Mouse (Mus musculus) heart, adult 2 months (tissue): ENCODE measurements around the gene Pik3r2. TPM values are rescaled to one million over a fixed set of nuclear protein-coding genes. Genes with fewer than 3 reads are reported as not detected.

Experiments used
- DNase-seq, 2 experiments: peaks; one replicate each; pipeline ENCODE4 v3.0.0; 2021
- H3K27ac ChIP-seq: fragments of 200-600 bp; 2 replicates; pipeline ENCODE4 v1.8.1; 2022
- H3K27me3 ChIP-seq: fragments of 200-500 bp; 2 replicates; pipeline ENCODE4 v1.6.1; 2012; ENCODE audit warnings: mild to moderate bottlenecking, low read length, inconsistent platforms, mixed read lengths; ENCODE audit not compliant: control insufficient read depth, insufficient read depth
- H3K36me3 ChIP-seq: fragments of 200-500 bp; 2 replicates; pipeline ENCODE4 v1.6.1; 2012; ENCODE audit warnings: low read length, inconsistent platforms; ENCODE audit not compliant: control insufficient read depth, insufficient read depth
- H3K4me1 ChIP-seq: fragments of 200-500 bp; 2 replicates; pipeline ENCODE4 v1.6.1; 2011; ENCODE audit warnings: low read length; ENCODE audit not compliant: control insufficient read depth, insufficient read depth
- H3K4me3 ChIP-seq: fragments of 200-600 bp; 2 replicates; pipeline ENCODE4 v1.8.1; 2022
- H3K79me2 ChIP-seq: fragments of 200-500 bp; replicated peaks from 2 replicates; pipeline ENCODE4 v1.6.1; 2012; ENCODE audit warnings: mild to moderate bottlenecking, inconsistent platforms, low read length, moderate library complexity, mixed read lengths; ENCODE audit not compliant: control insufficient read depth, insufficient read depth
- H3K9ac ChIP-seq: fragments of 200-500 bp; 2 replicates; pipeline ENCODE4 v1.6.1; 2012; ENCODE audit warnings: low read depth, mild to moderate bottlenecking, control low read depth, inconsistent platforms, low read length, mixed read lengths
- CTCF ChIP-seq: fragments of 200-600 bp; IDR thresholded peaks from 2 replicates; pipeline ENCODE4 v1.8.1; 2022; ENCODE audit warnings: antibody characterized with exemption, mild to moderate bottlenecking, moderate library complexity
- EP300 ChIP-seq: fragments of 200-500 bp; IDR thresholded peaks from 2 replicates; pipeline ENCODE4 v1.6.1; 2011; ENCODE audit warnings: low read depth, low read length, control low read depth; ENCODE audit not compliant: insufficient read depth
- POLR2A ChIP-seq: fragments of 200-500 bp; IDR thresholded peaks from 2 replicates; pipeline ENCODE4 v1.6.1; 2011; ENCODE audit warnings: mild to moderate bottlenecking, low read depth, low read length, control low read depth; ENCODE audit not compliant: insufficient read depth
- WGBS: fragments of 180-500 bp; shearing (Covaris S2); methylation state at CpG from one replicate; pipeline ENCODE4 v1.1.7; 2018; 5-methylcytosine and 5-hydroxymethylcytosine counted together
- intact Hi-C: fragments of 180-260 bp; cut with DNase I; formaldehyde crosslinking; loops from one replicate; pipeline ENCODE4 v1.15.1; 2025
- polyA plus RNA-seq: library from polyadenylated mRNA; depleted of rRNA; stranded (reverse); fragments of >200 nt; gene quantifications from 2 replicates; pipeline ENCODE4 v1.2.3, GENCODE M21; 2012
- total RNA-seq, 2 experiments: library from RNA; stranded (reverse); gene quantifications; 2 replicates each; pipeline ENCODE4 v1.2.3; 2021

Pik3r2 gene
- total and polyA plus RNA-seq, 3 experiments = 22.0 to 45.5 (median 22.4) TPM

DNA sequence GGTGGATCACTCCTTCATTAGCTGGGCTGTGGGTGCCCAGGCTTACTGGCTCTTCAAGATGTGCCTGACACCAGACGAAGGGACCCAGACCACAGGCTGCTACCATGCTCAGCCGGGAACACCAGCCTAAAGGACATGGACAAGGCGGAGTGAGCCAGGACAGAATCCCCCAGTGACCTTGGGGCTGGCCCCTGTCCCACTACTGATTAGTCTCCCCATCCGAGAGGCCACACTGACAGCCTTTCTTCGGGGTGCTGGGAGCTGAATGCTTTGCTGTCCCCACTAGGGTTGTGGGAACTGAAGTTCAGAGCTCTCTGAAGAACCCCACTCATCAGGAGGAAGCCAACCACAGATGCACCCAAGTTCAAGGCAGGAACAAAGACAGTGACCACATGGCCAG is 1.3 kb downstream of the Pik3r2 start:
- peak overlapping the region; percentile 12; the same call in 1 of the 2 replicates for H3K27ac ChIP-seq
- 0 out of 2 replicates have a peak overlapping the region, but pooled peaks have one; percentile 6 for H3K9ac ChIP-seq
- no peak for TF ChIP-seq EP300
- no peak for TF ChIP-seq CTCF
- TF ChIP-seq POLR2A = no peak
- intact Hi-C loops = loop anchor here (10.0 kb wide), 1 partner anchor 250 kb away; the partner anchor contains the start of genes Fkbp8 and Kxd1
- H3K4me1 ChIP-seq = peaks cover 12% of the 10 kb centered on the region
- WGBS = 54% methylated on average over 5 of the region's 5 CpGs
- H3K4me3 ChIP-seq = peak overlapping the region; percentile 54; the same call in 1 of the 2 replicates
- H3K79me2 ChIP-seq = no peaks in the 10 kb centered on the region; the same call in none of the 2 replicates
- H3K27me3 ChIP-seq = no peaks in the 10 kb centered on the region
- H3K36me3 ChIP-seq = no peaks in the 10 kb centered on the region
- DNase-seq = peak in 1 of 2 experiments; percentile 45

DNA sequence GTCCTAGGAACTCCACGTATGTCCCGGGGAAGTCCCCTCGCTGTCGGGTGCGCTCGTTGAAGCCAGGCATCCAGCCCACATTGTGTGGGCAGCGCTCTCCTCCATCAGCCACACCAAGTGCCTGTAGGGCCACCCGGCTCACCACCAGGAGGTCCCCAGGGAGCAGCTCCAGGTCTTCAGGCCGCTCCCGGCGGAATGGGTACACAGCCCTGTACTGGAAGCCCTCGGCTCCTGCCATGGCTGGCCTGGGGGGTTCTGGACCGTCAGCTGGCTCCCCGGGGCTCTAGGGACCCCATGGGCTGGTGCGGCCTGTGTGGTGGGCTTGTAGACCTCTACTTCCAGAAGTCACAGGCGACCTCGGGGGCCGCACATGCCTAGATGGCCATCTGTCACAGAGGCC is 1.8 kb downstream of the Pik3r2 start:
- H3K4me1 ChIP-seq = peaks cover 12% of the 10 kb centered on the region
- 86% methylated on average over 18 of the region's 18 CpGs for WGBS
- TF ChIP-seq POLR2A (no peak), EP300 (no peak), CTCF (no peak)
- H3K27me3 ChIP-seq = no peaks in the 10 kb centered on the region
- H3K36me3 ChIP-seq = no peaks in the 10 kb centered on the region
- H3K4me3 ChIP-seq = no peak overlapping the region
- H3K27ac ChIP-seq = peak overlapping the region; percentile 36
- H3K9ac ChIP-seq = peak overlapping the region; percentile 11; the same call in 1 of the 2 replicates
- intact Hi-C loops = loop anchor here (10.0 kb wide), 1 partner anchor 250 kb away; the partner anchor contains the start of genes Fkbp8 and Kxd1
- no peaks in the 10 kb centered on the region; the same call in none of the 2 replicates for H3K79me2 ChIP-seq
- no peak for DNase-seq

- intact Hi-C loops = loop anchor here (10.0 kb wide), 1 partner anchor 249 kb away; the partner anchor contains the start of genes Fkbp8 and Kxd1
- H3K9ac ChIP-seq = no peak overlapping the region
- no peak for TF ChIP-seq CTCF
- TF ChIP-seq POLR2A = no peak
- TF ChIP-seq EP300 = no peak
- H3K79me2 ChIP-seq = no peaks in the 10 kb centered on the region; the same call in none of the 2 replicates
- peak overlapping the region; percentile 36 for H3K27ac ChIP-seq
- H3K27me3 ChIP-seq = no peaks in the 10 kb centered on the region
- no peaks in the 10 kb centered on the region for H3K36me3 ChIP-seq
- DNase-seq = peak; percentile 89 to 93
- H3K4me1 ChIP-seq = peaks cover 12% of the 10 kb centered on the region
- H3K4me3 ChIP-seq = no peak overlapping the region
- 19% methylated on average over 9 of the region's 9 CpGs for WGBS
Measured at GRCm38 (mm10) chr8:70773833-70774232, 2.7 kb downstream of the Pik3r2 start.

- Histone ChIP-seq H3K9ac (no peak overlapping the region), H3K27me3 (no peaks in the 10 kb centered on the region), H3K4me1 (peaks cover 12% of the 10 kb centered on the region), H3K36me3 (no peaks in the 10 kb centered on the region), H3K79me2 (no peaks in the 10 kb centered on the region; the same call in none of the 2 replicates), H3K4me3 (no peak overlapping the region), H3K27ac (no peak overlapping the region; the same call in 1 of the 2 replicates)
- no peak for TF ChIP-seq EP300
- no peak for TF ChIP-seq CTCF
- TF ChIP-seq POLR2A = no peak
- DNase-seq = no peak
- 79% methylated on average over 5 of the region's 5 CpGs for WGBS
- intact Hi-C loops = loop anchor here (10.0 kb wide), 1 partner anchor 249 kb away; the partner anchor contains the start of genes Fkbp8 and Kxd1
Measured at GRCm38 (mm10) chr8:70773410-70773809, 3.1 kb downstream of the Pik3r2 start.

DNA sequence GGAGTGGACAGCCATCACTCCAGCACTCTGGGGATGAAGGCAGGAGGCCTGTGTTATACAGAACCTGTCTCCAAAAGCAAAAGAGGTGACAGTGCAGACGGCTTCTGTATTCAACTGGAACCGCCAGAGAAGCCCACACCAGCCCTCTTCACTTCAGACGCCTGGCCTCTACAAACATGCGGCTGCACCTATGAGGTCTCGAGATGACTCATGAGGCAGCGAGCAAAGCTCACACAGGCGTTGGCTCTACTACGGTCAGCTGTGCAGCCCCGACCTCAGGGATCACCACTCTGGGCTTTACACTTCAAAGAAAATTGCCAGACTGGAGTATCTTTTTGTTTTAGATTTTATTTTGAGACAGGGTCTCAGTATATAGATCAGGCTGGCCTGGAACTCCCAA is 3.6 kb downstream of the Pik3r2 start:
- DNase-seq = no peak
- Histone ChIP-seq H3K4me1 (peaks cover 10% of the 10 kb centered on the region), H3K36me3 (no peaks in the 10 kb centered on the region), H3K79me2 (no peaks in the 10 kb centered on the region; the same call in none of the 2 replicates), H3K27ac (no peak overlapping the region; the same call in 1 of the 2 replicates), H3K27me3 (no peaks in the 10 kb centered on the region), H3K9ac (no peak overlapping the region), H3K4me3 (no peak overlapping the region)
- 84% methylated on average over 9 of the region's 9 CpGs for WGBS
- TF ChIP-seq EP300 (no peak), CTCF (no peak), POLR2A (no peak)
- intact Hi-C loops = loop anchor here (10.0 kb wide), 1 partner anchor 248 kb away; the partner anchor contains the start of genes Fkbp8 and Kxd1

DNA sequence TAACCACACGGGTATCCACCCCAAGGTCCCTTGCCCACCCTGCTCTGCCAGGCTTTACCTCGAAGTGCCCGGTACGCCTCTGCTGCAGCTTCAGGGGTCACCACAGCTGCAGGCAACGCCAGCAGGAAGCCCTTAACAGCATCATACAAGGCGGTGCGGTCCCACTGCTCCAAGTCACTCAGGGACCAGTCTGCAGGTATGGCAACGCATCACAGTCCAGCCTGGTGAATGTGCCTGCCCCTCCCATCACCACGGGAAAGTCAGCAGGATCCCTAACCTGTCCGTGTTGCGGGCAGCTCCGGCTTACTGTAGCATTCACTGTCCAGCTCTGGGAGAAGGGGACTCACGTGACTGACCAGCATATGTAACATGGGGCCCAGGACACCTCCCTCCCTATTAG is 4.4 kb downstream of the Pik3r2 start:
- 96% methylated on average over 13 of the region's 13 CpGs for WGBS
- Histone ChIP-seq H3K27ac (no peak overlapping the region), H3K36me3 (no peaks in the 10 kb centered on the region), H3K79me2 (no peaks in the 10 kb centered on the region; the same call in none of the 2 replicates), H3K27me3 (no peaks in the 10 kb centered on the region), H3K4me3 (no peak overlapping the region), H3K9ac (no peak overlapping the region), H3K4me1 (peaks cover 8% of the 10 kb centered on the region)
- TF ChIP-seq CTCF = no peak
- TF ChIP-seq POLR2A = no peak
- no peak for TF ChIP-seq EP300
- intact Hi-C loops = loop anchor here (10.0 kb wide), 1 partner anchor 247 kb away; the partner anchor contains the start of genes Fkbp8 and Kxd1
- DNase-seq = no peak
